Mouse (Mus musculus): ENCODE data around the gene Ssbp3.

DNA sequence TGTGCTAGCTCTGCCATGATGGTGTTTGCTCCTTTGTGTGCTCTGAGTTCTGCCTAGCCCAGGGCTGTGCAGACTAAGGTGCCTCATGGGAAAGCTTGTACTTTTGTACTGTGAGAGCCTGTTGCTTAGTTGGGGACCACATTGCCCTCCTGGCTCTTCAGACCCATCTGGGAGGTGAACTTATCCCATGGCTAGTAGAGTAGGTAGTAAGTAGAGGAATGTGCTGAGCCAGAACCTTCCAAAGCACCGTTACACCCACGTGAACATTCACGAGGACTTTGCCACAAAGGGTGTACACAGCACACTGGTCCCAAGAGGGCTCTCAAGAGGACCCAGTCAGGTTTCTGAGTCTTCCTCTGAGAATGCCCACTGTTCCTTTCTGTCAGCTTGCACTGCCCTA is 48.1 kb downstream of the Ssbp3 start:
- TF ChIP-seq ZC3H11A (IDR thresholded peaks at IDR 0.05; ENCODE audit: borderline replicate concordance, low read depth, low read length) (no peak), CHD2 (IDR thresholded peaks at IDR 0.05; ENCODE audit: low read depth, low read length) (no peak), HCFC1 (IDR thresholded peaks at IDR 0.05; ENCODE audit: borderline replicate concordance, insufficient read depth, low read length) (no peak)

Data from ES-E14 (cell line).